Mouse (Mus musculus): Measurements from ENCODE around the gene Ccdc86. TPM values are rescaled to one million over a fixed set of nuclear protein-coding genes. Genes with fewer than 3 reads are reported as not detected.

Gene Ccdc86
- polyA plus RNA-seq, 1 experiment = 4.0 TPM

GRCm38 (mm10) chr19:10937110-10937563 is 11.9 kb downstream of the Ccdc86 start, which contains the start of gene Ptgdr2:
TSS of gene Ptgdr2 (plus strand) at chr19:10937160.
- Histone ChIP-seq H3K27ac (replicated peaks; ENCODE audit: low read depth, low read length) (no peak within 1 kb of the TSS), H3K4me3 (ENCODE audit: insufficient read depth, low read depth, low read length) (no peak within 1 kb of the TSS), H3K4me1 (ENCODE audit: control insufficient read depth, insufficient read depth, insufficient read length, low read length) (no peaks in the 10 kb centered on the region)

- no peak overlapping the region for H3K4me3 ChIP-seq (ENCODE audit: insufficient read depth, low read depth, low read length)
- no peak overlapping the region for H3K27ac ChIP-seq (replicated peaks; ENCODE audit: low read depth, low read length)
- no peaks in the 10 kb centered on the region for H3K4me1 ChIP-seq (ENCODE audit: control insufficient read depth, insufficient read depth, insufficient read length, low read length)
Observed at GRCm38 (mm10) chr19:10936077-10936476, 13.0 kb downstream of the Ccdc86 start.

- Histone ChIP-seq H3K4me1 (ENCODE audit: control insufficient read depth, insufficient read depth, insufficient read length, low read length) (no peaks in the 10 kb centered on the region), H3K4me3 (ENCODE audit: insufficient read depth, low read depth, low read length) (no peak overlapping the region), H3K27ac (replicated peaks; ENCODE audit: low read depth, low read length) (no peak overlapping the region)
Observed at GRCm38 (mm10) chr19:10935029-10935428, 14.0 kb downstream of the Ccdc86 start.

- no peaks in the 10 kb centered on the region for H3K4me1 ChIP-seq (ENCODE audit: control insufficient read depth, insufficient read depth, insufficient read length, low read length)
- H3K27ac ChIP-seq (replicated peaks; ENCODE audit: low read depth, low read length) = no peak overlapping the region
- no peak overlapping the region for H3K4me3 ChIP-seq (ENCODE audit: insufficient read depth, low read depth, low read length)
Observed at GRCm38 (mm10) chr19:10930641-10931040, 18.4 kb downstream of the Ccdc86 start.

DNA sequence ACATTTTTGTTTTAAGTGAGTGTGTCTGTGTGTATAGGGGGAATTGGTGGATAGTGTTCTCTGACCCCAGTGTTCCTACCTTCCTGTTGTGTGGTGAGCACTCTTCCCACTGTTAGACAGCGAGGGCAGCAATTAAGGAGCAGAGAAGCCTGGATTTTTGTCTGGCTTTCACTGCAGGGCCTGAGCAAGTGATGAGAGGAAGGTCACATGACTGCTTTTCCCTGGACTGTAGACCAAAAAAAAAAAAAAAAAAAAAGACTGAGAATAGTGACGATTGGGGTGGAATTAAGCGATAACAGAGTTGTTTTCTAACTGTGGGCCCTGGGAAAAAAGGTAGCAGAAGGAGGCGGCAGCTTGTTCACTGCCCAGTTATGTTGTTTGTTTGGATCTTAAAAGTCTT is 22.4 kb downstream of the Ccdc86 start:
- H3K27ac ChIP-seq (replicated peaks; ENCODE audit: low read depth, low read length) = no peak overlapping the region
- H3K4me1 ChIP-seq (ENCODE audit: control insufficient read depth, insufficient read depth, insufficient read length, low read length) = no peaks in the 10 kb centered on the region
- no peak overlapping the region for H3K4me3 ChIP-seq (ENCODE audit: insufficient read depth, low read depth, low read length)

- no peak overlapping the region for H3K27ac ChIP-seq (replicated peaks; ENCODE audit: low read depth, low read length)
- H3K4me1 ChIP-seq (ENCODE audit: control insufficient read depth, insufficient read depth, insufficient read length, low read length) = no peaks in the 10 kb centered on the region
- no peak overlapping the region for H3K4me3 ChIP-seq (ENCODE audit: insufficient read depth, low read depth, low read length)
Observed at GRCm38 (mm10) chr19:10926123-10926621, 22.9 kb downstream of the Ccdc86 start.

- no peak overlapping the region for H3K4me3 ChIP-seq (ENCODE audit: insufficient read depth, low read depth, low read length)
- H3K27ac ChIP-seq (replicated peaks; ENCODE audit: low read depth, low read length) = no peak overlapping the region
- no peaks in the 10 kb centered on the region for H3K4me1 ChIP-seq (ENCODE audit: control insufficient read depth, insufficient read depth, insufficient read length, low read length)
Observed at GRCm38 (mm10) chr19:10924220-10924619, 24.8 kb downstream of the Ccdc86 start.

- no peak overlapping the region for H3K4me3 ChIP-seq (ENCODE audit: insufficient read depth, low read depth, low read length)
- H3K4me1 ChIP-seq (ENCODE audit: control insufficient read depth, insufficient read depth, insufficient read length, low read length) = no peaks in the 10 kb centered on the region
- H3K27ac ChIP-seq (replicated peaks; ENCODE audit: low read depth, low read length) = no peak overlapping the region
Observed at GRCm38 (mm10) chr19:10921058-10921457, 28.0 kb downstream of the Ccdc86 start.

DNA sequence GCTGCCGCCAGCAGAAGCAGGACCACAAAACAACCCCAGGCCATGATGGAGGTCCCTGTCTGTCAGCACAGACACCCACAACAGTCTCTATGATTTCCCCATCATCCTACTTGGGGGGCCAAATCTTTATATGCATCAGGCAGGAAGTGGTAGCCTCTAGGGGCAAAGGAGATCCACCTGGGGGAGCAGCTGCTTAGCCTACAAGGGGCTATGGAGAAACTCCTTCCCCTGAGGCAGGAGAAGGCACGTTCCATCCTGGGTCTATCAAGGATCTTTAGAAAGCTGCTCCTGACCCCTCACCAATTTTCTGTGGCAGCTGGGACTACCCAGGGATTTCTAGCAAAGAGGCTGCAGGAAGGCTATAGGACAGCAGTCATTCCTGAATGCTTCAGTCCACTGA is 28.5 kb downstream of the Ccdc86 start, which contains the start of gene Zp1:
Zp1 (minus strand) TSS at position 101 of the 400 bp plus-strand sequence.
- H3K4me3 ChIP-seq (ENCODE audit: insufficient read depth, low read depth, low read length) = no peak within 1 kb of the TSS
- H3K27ac ChIP-seq (replicated peaks; ENCODE audit: low read depth, low read length) = no peak within 1 kb of the TSS
- H3K4me1 ChIP-seq (ENCODE audit: control insufficient read depth, insufficient read depth, insufficient read length, low read length) = no peaks in the 10 kb centered on the region

DNA sequence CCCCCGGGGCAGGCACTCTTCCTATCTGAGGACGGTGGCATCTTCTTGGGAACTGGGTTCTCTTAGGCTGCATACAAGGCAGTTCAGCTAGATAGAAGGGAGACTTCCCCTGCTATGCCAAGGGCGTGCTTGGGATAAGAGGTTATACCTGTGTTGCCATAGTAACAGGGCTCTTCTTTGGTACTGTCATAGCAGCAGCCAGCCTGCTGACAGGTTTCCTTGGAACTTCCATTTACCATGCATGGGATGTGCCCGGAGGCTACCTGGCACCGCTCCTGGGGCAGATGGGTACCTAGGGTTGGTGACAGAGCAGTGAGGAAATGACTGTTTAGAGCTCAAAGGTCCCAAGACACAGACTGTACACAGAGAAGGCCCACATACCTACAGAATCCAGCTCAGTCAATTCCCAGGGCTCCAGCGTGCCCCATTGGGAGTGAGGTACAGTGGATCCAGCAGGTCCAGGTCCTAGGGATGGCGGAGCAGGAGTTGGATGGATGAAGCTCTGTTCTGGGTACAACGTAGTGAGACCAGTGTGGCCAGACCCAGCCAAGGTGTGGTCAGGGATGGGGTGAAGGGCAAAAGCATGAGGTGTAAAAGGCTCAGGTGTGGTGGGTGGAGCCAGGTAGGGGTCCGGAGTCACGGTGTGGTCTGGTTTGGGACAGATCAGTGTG is 30.6 kb downstream of the Ccdc86 start:
- no peak overlapping the region for H3K4me3 ChIP-seq (ENCODE audit: insufficient read depth, low read depth, low read length)
- H3K4me1 ChIP-seq (ENCODE audit: control insufficient read depth, insufficient read depth, insufficient read length, low read length) = no peaks in the 10 kb centered on the region
- no peak overlapping the region for H3K27ac ChIP-seq (replicated peaks; ENCODE audit: low read depth, low read length)

DNA sequence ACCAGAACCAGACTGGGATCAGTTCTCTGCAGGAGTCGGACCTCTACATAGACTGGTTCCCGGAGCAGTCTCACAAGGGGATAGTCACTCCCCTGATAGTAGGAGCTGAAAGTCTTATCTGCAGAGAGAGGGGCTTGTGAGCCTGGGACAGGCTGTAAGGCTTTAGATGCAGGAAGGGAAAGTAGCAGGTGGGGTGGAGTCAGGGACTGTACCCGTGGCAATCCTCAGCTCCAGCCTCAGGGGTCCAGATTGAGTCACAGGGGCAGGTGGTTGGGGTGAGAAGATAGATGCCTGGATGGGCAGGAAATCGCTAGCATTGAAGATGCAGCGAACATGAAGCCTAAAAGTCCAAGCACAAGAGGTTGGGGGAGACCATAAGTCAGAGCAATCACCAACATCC is 32.6 kb downstream of the Ccdc86 start:
- Histone ChIP-seq H3K4me3 (ENCODE audit: insufficient read depth, low read depth, low read length) (no peak overlapping the region), H3K4me1 (ENCODE audit: control insufficient read depth, insufficient read depth, insufficient read length, low read length) (no peaks in the 10 kb centered on the region), H3K27ac (replicated peaks; ENCODE audit: low read depth, low read length) (no peak overlapping the region)

GRCm38 (mm10) chr19:10914870-10915269 is 34.2 kb downstream of the Ccdc86 start:
- Histone ChIP-seq H3K27ac (replicated peaks; ENCODE audit: low read depth, low read length) (no peak overlapping the region), H3K4me1 (ENCODE audit: control insufficient read depth, insufficient read depth, insufficient read length, low read length) (no peaks in the 10 kb centered on the region)

GRCm38 (mm10) chr19:10914291-10914690 is 34.8 kb downstream of the Ccdc86 start:
- Histone ChIP-seq H3K27ac (replicated peaks; ENCODE audit: low read depth, low read length) (no peak overlapping the region), H3K4me3 (ENCODE audit: insufficient read depth, low read depth, low read length) (no peak overlapping the region), H3K4me1 (ENCODE audit: control insufficient read depth, insufficient read depth, insufficient read length, low read length) (no peaks in the 10 kb centered on the region)

More at GRCm38 (mm10) chr19:10914870-10915269, 34.2 kb downstream of the Ccdc86 start:
- H3K4me3 ChIP-seq (ENCODE audit: insufficient read depth, low read depth, low read length) = no peak overlapping the region

DNA sequence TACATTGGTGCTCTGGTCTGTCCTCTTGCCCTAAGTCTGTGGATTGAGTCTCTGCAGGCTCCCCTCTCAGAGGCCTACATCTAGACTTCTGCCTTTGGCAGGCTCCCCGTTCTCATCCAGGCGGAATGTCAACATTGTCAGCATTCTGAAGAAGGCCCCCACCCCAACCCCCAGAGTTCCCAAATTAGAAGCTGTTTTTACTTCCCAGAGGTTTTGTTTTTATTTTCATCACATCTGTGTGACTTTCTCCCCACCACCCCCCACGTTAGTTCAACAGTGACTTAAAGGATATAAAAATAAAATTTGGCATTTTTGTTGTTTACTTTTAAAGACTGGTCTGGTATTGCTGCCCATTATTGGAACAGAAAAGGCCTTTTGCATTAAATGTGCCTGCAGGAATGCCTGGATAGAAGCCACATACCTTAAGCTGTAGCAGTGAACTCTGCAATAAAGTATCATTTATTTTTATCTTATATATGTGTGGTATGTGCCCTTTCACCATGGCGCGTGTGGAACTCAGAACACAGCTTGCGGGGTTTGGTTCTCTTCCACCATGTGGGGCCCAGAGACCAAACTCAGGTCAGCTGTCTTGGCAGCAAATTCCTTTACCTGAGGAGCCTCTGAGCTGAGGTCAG is 39.9 kb downstream of the Ccdc86 start:
- peaks cover 3% of the 10 kb centered on the region for H3K4me1 ChIP-seq (ENCODE audit: control insufficient read depth, insufficient read depth, insufficient read length, low read length)
- no peak overlapping the region for H3K27ac ChIP-seq (replicated peaks; ENCODE audit: low read depth, low read length)
- no peak overlapping the region for H3K4me3 ChIP-seq (ENCODE audit: insufficient read depth, low read depth, low read length)

- H3K4me3 ChIP-seq (ENCODE audit: insufficient read depth, low read depth, low read length) = no peak overlapping the region
- H3K27ac ChIP-seq (replicated peaks; ENCODE audit: low read depth, low read length) = no peak overlapping the region
- H3K4me1 ChIP-seq (ENCODE audit: control insufficient read depth, insufficient read depth, insufficient read length, low read length) = peaks cover 3% of the 10 kb centered on the region
Observed at GRCm38 (mm10) chr19:10907891-10908290, 41.2 kb downstream of the Ccdc86 start.

DNA sequence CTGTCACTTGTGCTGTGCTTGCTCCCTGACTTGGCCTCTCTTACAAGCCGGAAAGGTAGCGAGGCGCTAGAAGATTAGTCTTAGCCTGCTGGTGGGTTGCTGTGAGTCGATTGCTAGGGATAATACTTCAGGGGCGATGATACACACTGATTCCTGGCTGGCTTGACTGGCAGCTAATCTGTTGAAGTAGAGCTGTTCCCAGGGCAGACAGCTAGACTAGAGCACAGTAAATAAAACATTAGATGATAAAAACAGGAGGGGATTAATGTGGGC is 43.4 kb downstream of the Ccdc86 start:
- Histone ChIP-seq H3K4me1 (ENCODE audit: control insufficient read depth, insufficient read depth, insufficient read length, low read length) (peaks cover 3% of the 10 kb centered on the region), H3K4me3 (ENCODE audit: insufficient read depth, low read depth, low read length) (peak overlapping the region; percentile 7; the same call in 1 of the 2 replicates), H3K27ac (replicated peaks; ENCODE audit: low read depth, low read length) (peak overlapping the region; percentile 76)
